Mouse (Mus musculus) retina, postnatal 7 days (tissue): Measurements from ENCODE around the gene Pde4d.
A peak's percentile ranks its signal among the peaks of the same experiment; 100 is the strongest.

Experiments
- DNase-seq: peaks from one replicate; pipeline ENCODE4 v3.0.0-alpha.2; 2012; ENCODE audit warnings: low read depth, low spot score

The Pde4d gene

GRCm38 (mm10) chr13:109502796-109503195 is 1053.0 kb downstream of the Pde4d start:
- DNase-seq: no peak

GRCm38 (mm10) chr13:109506754-109507153 is 1057.0 kb downstream of the Pde4d start:
- DNase-seq: no peak

- DNase-seq: no peak
Measured at GRCm38 (mm10) chr13:109508472-109508871, 1058.7 kb downstream of the Pde4d start.

GRCm38 (mm10) chr13:109518194-109518593 is 1068.4 kb downstream of the Pde4d start:
- DNase-seq: no peak

GRCm38 (mm10) chr13:109519485-109519884 is 1069.7 kb downstream of the Pde4d start:
- no peak for DNase-seq

- DNase-seq: no peak
Measured at GRCm38 (mm10) chr13:109519966-109520646, 1070.4 kb downstream of the Pde4d start.

GRCm38 (mm10) chr13:109533838-109534523 is 1084.2 kb downstream of the Pde4d start:
- DNase-seq: no peak

GRCm38 (mm10) chr13:109534709-109535284 is 1085.0 kb downstream of the Pde4d start:
- DNase-seq: no peak

GRCm38 (mm10) chr13:109536636-109537035 is 1086.9 kb downstream of the Pde4d start:
- no peak for DNase-seq

- DNase-seq: no peak
Measured at GRCm38 (mm10) chr13:109539371-109539770, 1089.6 kb downstream of the Pde4d start.

- no peak for DNase-seq
Measured at GRCm38 (mm10) chr13:109544646-109545045, 1094.9 kb downstream of the Pde4d start.

GRCm38 (mm10) chr13:109546337-109546736 is 1096.6 kb downstream of the Pde4d start:
- DNase-seq: no peak

- DNase-seq: no peak
Measured at GRCm38 (mm10) chr13:109547006-109547587, 1097.3 kb downstream of the Pde4d start.

- peak; percentile 56 for DNase-seq
Measured at GRCm38 (mm10) chr13:109547700-109548099, 1098.0 kb downstream of the Pde4d start.

GRCm38 (mm10) chr13:109548263-109548662 is 1098.5 kb downstream of the Pde4d start:
- DNase-seq: no peak

GRCm38 (mm10) chr13:109548771-109549555 is 1099.2 kb downstream of the Pde4d start:
- DNase-seq: no peak

GRCm38 (mm10) chr13:109551836-109552235 is 1102.1 kb downstream of the Pde4d start:
- no peak for DNase-seq

GRCm38 (mm10) chr13:109555513-109555912 is 1105.8 kb downstream of the Pde4d start:
- no peak for DNase-seq

- no peak for DNase-seq
Measured at GRCm38 (mm10) chr13:109556853-109557252, 1107.1 kb downstream of the Pde4d start.

- DNase-seq: peak; percentile 17
Measured at GRCm38 (mm10) chr13:109558341-109559257, 1108.9 kb downstream of the Pde4d start.

GRCm38 (mm10) chr13:109560261-109560660 is 1110.5 kb downstream of the Pde4d start:
- DNase-seq: no peak
